Mouse (Mus musculus) hindbrain, embryonic 14.5 days (tissue): ENCODE results near the gene Bcl2l14. TPM values are rescaled to one million over a fixed set of nuclear protein-coding genes. Genes with fewer than 3 reads are reported as not detected.

Source experiments
- ATAC-seq: fragments of 200-750 bp; cut with Nextera tagmentation; 2 replicates; pipeline ENCODE4 v1.8.0; 2017; ENCODE audit warnings: moderate number of reproducible peaks, mild to moderate bottlenecking, moderate TSS enrichment, moderate library complexity; ENCODE audit not compliant: low FRiP score
- DNase-seq: peaks from one replicate; pipeline ENCODE4 v3.0.0-alpha.2; 2015; ENCODE audit warnings: low spot score
- H3K27ac ChIP-seq: fragments of 300-500 bp; sonication (generic); 2 replicates; pipeline ENCODE4 v1.5.1; 2014; ENCODE audit warnings: mild to moderate bottlenecking, moderate library complexity
- H3K27me3 ChIP-seq: fragments of 300-500 bp; sonication (generic); 2 replicates; pipeline ENCODE4 v1.6.1; 2014; ENCODE audit warnings: mild to moderate bottlenecking, low read length, mixed read lengths; ENCODE audit not compliant: control insufficient read depth, insufficient read depth
- H3K36me3 ChIP-seq: fragments of 300-500 bp; sonication (generic); replicated peaks from 2 replicates; pipeline ENCODE4 v1.6.1; 2014; ENCODE audit not compliant: control insufficient read depth, insufficient read depth
- H3K4me1 ChIP-seq: fragments of 300-500 bp; sonication (generic); replicated peaks from 2 replicates; pipeline ENCODE4 v1.6.1; 2014; ENCODE audit warnings: antibody characterized with exemption, low read length, mixed read lengths; ENCODE audit not compliant: control insufficient read depth, insufficient read depth
- H3K4me2 ChIP-seq: fragments of 300-500 bp; sonication (generic); replicated peaks from 2 replicates; pipeline ENCODE4 v1.6.1; 2014; ENCODE audit warnings: mild to moderate bottlenecking, moderate library complexity
- H3K4me3 ChIP-seq: fragments of 300-500 bp; sonication (generic); replicated peaks from 2 replicates; pipeline ENCODE4 v1.5.1; 2014; ENCODE audit warnings: mild to moderate bottlenecking, low read length
- H3K9ac ChIP-seq: fragments of 300-500 bp; sonication (generic); 2 replicates; pipeline ENCODE4 v1.6.1; 2014
- H3K9me3 ChIP-seq: fragments of 300-500 bp; sonication (generic); 2 replicates; pipeline ENCODE4 v1.6.1; 2016; ENCODE audit warnings: low read length; ENCODE audit not compliant: control insufficient read depth
- WGBS: fragments of 180-500 bp; shearing (Covaris S2); extraction: QIAGEN DNeasy Blood & Tissue Kit; methylation state at CpG from one replicate; pipeline ENCODE4 v1.1.7; 2014; 5-methylcytosine and 5-hydroxymethylcytosine counted together
- polyA plus RNA-seq: library from polyadenylated mRNA; unstranded; fragments of >200 nt; fragmentation: Nextera tagmentation; extraction: Ambion mirVana; gene quantifications from 2 replicates; pipeline ENCODE4 v1.2.1, GENCODE M21; 2014

Gene Bcl2l14
- polyA plus RNA-seq, 1 experiment from 2014 or later = 0.37 TPM

- WGBS = 53% methylated on average over 12 of the region's 12 CpGs
- no peak for DNase-seq
- no peak for ATAC-seq
- H3K9me3 ChIP-seq = no peaks in the 10 kb centered on the region
- no peak overlapping the region for H3K4me2 ChIP-seq
- H3K4me1 ChIP-seq = no peaks in the 10 kb centered on the region
- no peaks in the 10 kb centered on the region for H3K27me3 ChIP-seq
- H3K9ac ChIP-seq = no peak overlapping the region
- H3K27ac ChIP-seq = no peak overlapping the region
- H3K4me3 ChIP-seq = no peak overlapping the region
- H3K36me3 ChIP-seq = no peaks in the 10 kb centered on the region
These were observed 28.5 kb upstream of the Bcl2l14 start for GRCm38 (mm10) chr6:134367366-134368281.

GRCm38 (mm10) chr6:134372946-134373345, 23.2 kb upstream of the Bcl2l14 start:
- H3K4me2 ChIP-seq = no peak overlapping the region
- no peak overlapping the region for H3K27ac ChIP-seq
- H3K4me1 ChIP-seq = no peaks in the 10 kb centered on the region
- H3K27me3 ChIP-seq = no peaks in the 10 kb centered on the region
- H3K36me3 ChIP-seq = no peaks in the 10 kb centered on the region
- H3K9ac ChIP-seq = no peak overlapping the region
- no peak for ATAC-seq
- no peak overlapping the region for H3K4me3 ChIP-seq
- DNase-seq = no peak
- 53% methylated on average over 2 of the region's 2 CpGs for WGBS
- H3K9me3 ChIP-seq = no peaks in the 10 kb centered on the region

- no peaks in the 10 kb centered on the region for H3K4me1 ChIP-seq
- 80% methylated on average over 5 of the region's 5 CpGs for WGBS
- no peak overlapping the region for H3K27ac ChIP-seq
- H3K9me3 ChIP-seq = no peaks in the 10 kb centered on the region
- no peak overlapping the region for H3K4me2 ChIP-seq
- H3K27me3 ChIP-seq = no peaks in the 10 kb centered on the region
- no peak overlapping the region for H3K4me3 ChIP-seq
- no peak for DNase-seq
- no peak for ATAC-seq
- H3K9ac ChIP-seq = no peak overlapping the region
- no peaks in the 10 kb centered on the region for H3K36me3 ChIP-seq
These were observed 18.9 kb upstream of the Bcl2l14 start for GRCm38 (mm10) chr6:134377201-134377600.

- H3K36me3 ChIP-seq = no peaks in the 10 kb centered on the region
- no peak overlapping the region for H3K27ac ChIP-seq
- no peak overlapping the region for H3K9ac ChIP-seq
- DNase-seq (no peak), ATAC-seq (no peak)
- H3K27me3 ChIP-seq = no peaks in the 10 kb centered on the region
- no peak overlapping the region for H3K4me2 ChIP-seq
- H3K4me1 ChIP-seq = no peaks in the 10 kb centered on the region
- H3K9me3 ChIP-seq = no peaks in the 10 kb centered on the region
- H3K4me3 ChIP-seq = no peak overlapping the region
- 82% methylated on average over 3 of the region's 3 CpGs for WGBS
These were observed 18.3 kb upstream of the Bcl2l14 start for GRCm38 (mm10) chr6:134377856-134378255.

GRCm38 (mm10) chr6:134381462-134381861, 14.7 kb upstream of the Bcl2l14 start:
- Histone ChIP-seq H3K27ac (no peak overlapping the region), H3K4me3 (no peak overlapping the region), H3K4me1 (no peaks in the 10 kb centered on the region), H3K9ac (no peak overlapping the region), H3K4me2 (no peak overlapping the region), H3K9me3 (no peaks in the 10 kb centered on the region), H3K36me3 (no peaks in the 10 kb centered on the region), H3K27me3 (no peaks in the 10 kb centered on the region)
- WGBS = 90% methylated on average over 6 of the region's 6 CpGs
- no peak for ATAC-seq
- DNase-seq = no peak

GRCm38 (mm10) chr6:134385931-134386330, 10.2 kb upstream of the Bcl2l14 start:
- DNase-seq (no peak), ATAC-seq (no peak)
- Histone ChIP-seq H3K27me3 (no peaks in the 10 kb centered on the region), H3K9me3 (no peaks in the 10 kb centered on the region), H3K4me1 (no peaks in the 10 kb centered on the region), H3K9ac (no peak overlapping the region), H3K4me2 (no peak overlapping the region), H3K36me3 (no peaks in the 10 kb centered on the region), H3K4me3 (no peak overlapping the region), H3K27ac (no peak overlapping the region)
- WGBS = 91% methylated on average over 6 of the region's 6 CpGs

GRCm38 (mm10) chr6:134387396-134387795, 8.7 kb upstream of the Bcl2l14 start:
- no peaks in the 10 kb centered on the region for H3K27me3 ChIP-seq
- H3K4me2 ChIP-seq = no peak overlapping the region
- DNase-seq = no peak
- WGBS = 84% methylated on average over 10 of the region's 10 CpGs
- no peak overlapping the region for H3K9ac ChIP-seq
- H3K36me3 ChIP-seq = no peaks in the 10 kb centered on the region
- ATAC-seq = no peak
- H3K4me1 ChIP-seq = no peaks in the 10 kb centered on the region
- no peak overlapping the region for H3K4me3 ChIP-seq
- no peaks in the 10 kb centered on the region for H3K9me3 ChIP-seq
- no peak overlapping the region for H3K27ac ChIP-seq

GRCm38 (mm10) chr6:134388424-134389110, 7.6 kb upstream of the Bcl2l14 start:
- Histone ChIP-seq H3K36me3 (no peaks in the 10 kb centered on the region), H3K4me2 (no peak overlapping the region), H3K27ac (no peak overlapping the region), H3K4me3 (no peak overlapping the region), H3K4me1 (no peaks in the 10 kb centered on the region), H3K27me3 (no peaks in the 10 kb centered on the region), H3K9ac (no peak overlapping the region), H3K9me3 (no peaks in the 10 kb centered on the region)
- DNase-seq (peak; percentile 28), ATAC-seq (peak; percentile 53; the same call in 1 of the 2 replicates)
- WGBS = 71% methylated on average over 24 of the region's 24 CpGs

GRCm38 (mm10) chr6:134389248-134389891, 6.7 kb upstream of the Bcl2l14 start:
- ATAC-seq = peak; percentile 56

More at GRCm38 (mm10) chr6:134389248-134389891, 6.7 kb upstream of the Bcl2l14 start:
- Histone ChIP-seq H3K4me3 (no peak overlapping the region), H3K36me3 (no peaks in the 10 kb centered on the region), H3K27me3 (no peaks in the 10 kb centered on the region), H3K9me3 (no peaks in the 10 kb centered on the region), H3K27ac (no peak overlapping the region), H3K4me1 (no peaks in the 10 kb centered on the region), H3K4me2 (no peak overlapping the region), H3K9ac (no peak overlapping the region)
- 23% methylated on average over 11 of the region's 11 CpGs for WGBS
- peak; percentile 95 for DNase-seq
